Comparison of ENCODE assay signal across 20 mouse cellular contexts in genomic region chr8:24335709-24336108, GRCm38 (mm10).
DNase-seq lines count a peak whose midpoint lies in the region; ATAC-seq and TF ChIP-seq lines count a peak whose summit lies in the region.
"Had no signal": no experiment of that assay in that cellular context is flagged by ENCODE, and none has a peak within 500 bp of the region (broad histone marks: within the 10 kb centered on the region; RNA-seq: fewer than 3 reads in every experiment).

No protein-coding gene starts in this region.

- no peaks in the 10 kb centered on the region for H3K9me3 ChIP-seq in hindbrain, embryonic 16.5 days (ENCODE audit: control insufficient read depth, low read length)
- no peaks in the 10 kb centered on the region for H3K9me3 ChIP-seq in hindbrain, embryonic 12.5 days (replicated peaks)
- no peaks in the 10 kb centered on the region for H3K9me3 ChIP-seq in midbrain, postnatal 0 days (ENCODE audit: low read length)
- H3K9me3 ChIP-seq in midbrain, embryonic 15.5 days: no peaks in the 10 kb centered on the region
- H3K9me3 ChIP-seq: embryonic facial prominence, embryonic 13.5 days; forebrain, embryonic 12.5 days; heart, embryonic 15.5 days had no signal

- peak; percentile 72 for ATAC-seq in hindbrain, embryonic 16.5 days
- no peak for ATAC-seq in hindbrain, embryonic 12.5 days (ENCODE audit: low FRiP score)
- no peak for ATAC-seq in midbrain, postnatal 0 days (ENCODE audit: low FRiP score)
- no peak for ATAC-seq in midbrain, embryonic 15.5 days (replicated peaks)
- ATAC-seq: intestine, embryonic 16.5 days had no signal

- WGBS in hindbrain, embryonic 16.5 days: 31% methylated on average over 5 of the region's 5 CpGs
- WGBS in hindbrain, embryonic 12.5 days: 46% methylated on average over 5 of the region's 5 CpGs
- 50% methylated on average over 5 of the region's 5 CpGs for WGBS in midbrain, postnatal 0 days
- 36% methylated on average over 5 of the region's 5 CpGs for WGBS in midbrain, embryonic 15.5 days

- H3K27me3 ChIP-seq in hindbrain, embryonic 16.5 days (replicated peaks; ENCODE audit: control insufficient read depth, insufficient read depth, low read length): no peaks in the 10 kb centered on the region
- no peaks in the 10 kb centered on the region for H3K27me3 ChIP-seq in hindbrain, embryonic 12.5 days
- H3K27me3 ChIP-seq in midbrain, postnatal 0 days (ENCODE audit: insufficient read depth, low read length): no peaks in the 10 kb centered on the region
- no peaks in the 10 kb centered on the region for H3K27me3 ChIP-seq in midbrain, embryonic 15.5 days (replicated peaks)
- H3K27me3 ChIP-seq: embryonic facial prominence, embryonic 13.5 days; forebrain, embryonic 12.5 days; heart, embryonic 15.5 days had no signal

- no peak overlapping the region for H3K4me3 ChIP-seq in hindbrain, embryonic 16.5 days (ENCODE audit: low read length)
- H3K4me3 ChIP-seq in hindbrain, embryonic 12.5 days: no peak overlapping the region
- no peak overlapping the region for H3K4me3 ChIP-seq in midbrain, postnatal 0 days (ENCODE audit: low read depth, low read length)
- no peak overlapping the region for H3K4me3 ChIP-seq in midbrain, embryonic 15.5 days
- H3K4me3 ChIP-seq: embryonic facial prominence, embryonic 13.5 days; forebrain, embryonic 12.5 days; heart, adult 2 months; heart, embryonic 15.5 days had no signal

- H3K27ac ChIP-seq in hindbrain, embryonic 16.5 days (ENCODE audit: low read depth, low read length): no peak overlapping the region
- H3K27ac ChIP-seq in hindbrain, embryonic 12.5 days: no peak overlapping the region
- no peak overlapping the region for H3K27ac ChIP-seq in midbrain, postnatal 0 days (ENCODE audit: low read depth, low read length)
- no peak overlapping the region for H3K27ac ChIP-seq in midbrain, embryonic 15.5 days
- H3K27ac ChIP-seq: embryonic facial prominence, embryonic 13.5 days; forebrain, embryonic 12.5 days; heart, adult 2 months; heart, embryonic 15.5 days had no signal

- no peaks in the 10 kb centered on the region for H3K36me3 ChIP-seq in hindbrain, embryonic 16.5 days (ENCODE audit: control insufficient read depth, insufficient read depth, low read length)
- H3K36me3 ChIP-seq in hindbrain, embryonic 12.5 days: no peaks in the 10 kb centered on the region
- H3K36me3 ChIP-seq in midbrain, postnatal 0 days (ENCODE audit: insufficient read depth, low read length): no peaks in the 10 kb centered on the region
- H3K36me3 ChIP-seq in midbrain, embryonic 15.5 days (replicated peaks): no peaks in the 10 kb centered on the region
- H3K36me3 ChIP-seq: embryonic facial prominence, embryonic 13.5 days; forebrain, embryonic 12.5 days; heart, embryonic 15.5 days had no signal

- H3K4me2 ChIP-seq in hindbrain, embryonic 16.5 days (ENCODE audit: low read length): no peak overlapping the region
- no peak overlapping the region for H3K4me2 ChIP-seq in hindbrain, embryonic 12.5 days (replicated peaks)
- H3K4me2 ChIP-seq in midbrain, postnatal 0 days (ENCODE audit: low read depth, low read length, poor library complexity, severe bottlenecking): no peak overlapping the region
- H3K4me2 ChIP-seq in midbrain, embryonic 15.5 days: no peak overlapping the region
- H3K4me2 ChIP-seq: embryonic facial prominence, embryonic 13.5 days; forebrain, embryonic 12.5 days; heart, embryonic 11.5 days; heart, embryonic 15.5 days had no signal

- no peak overlapping the region for H3K9ac ChIP-seq in hindbrain, embryonic 16.5 days (ENCODE audit: low read depth, low read length)
- H3K9ac ChIP-seq in hindbrain, embryonic 12.5 days: no peak overlapping the region
- H3K9ac ChIP-seq in midbrain, postnatal 0 days (replicated peaks; ENCODE audit: low read length, poor library complexity, severe bottlenecking): no peak overlapping the region
- H3K9ac ChIP-seq in midbrain, embryonic 15.5 days: no peak overlapping the region
- H3K9ac ChIP-seq: embryonic facial prominence, embryonic 13.5 days; forebrain, embryonic 12.5 days; heart, embryonic 15.5 days had no signal

- TF ChIP-seq CTCF in midbrain, postnatal 0 days (IDR thresholded peaks at IDR 0.05): no peak

- peak; percentile 15 for DNase-seq in embryo, embryonic 11 days
- DNase-seq in embryo, embryonic 9.5 days (ENCODE audit: extremely low spot score): no peak
- peak; percentile 22 for DNase-seq in midbrain, postnatal 0 days (ENCODE audit: low spot score)
- DNase-seq in forelimb bud, embryonic 11.5 days (ENCODE audit: low read depth, low spot score): peak; percentile 30
- no peak for DNase-seq in right cerebral cortex, postnatal 14 days
- DNase-seq: adrenal gland, postnatal 10 days; cerebellum, adult 11-12 months; cerebellum, adult 9-10 months; cerebellum, postnatal 36 days; gastrocnemius, postnatal 14 days; heart, adult 2 months; heart, postnatal 14 days had no signal

- 0 out of 2 replicates have a peak, but pooled peaks cover 2% of the 10 kb centered on the region for H3K4me1 ChIP-seq in hindbrain, embryonic 16.5 days (ENCODE audit: control insufficient read depth, insufficient read depth, low read depth, low read length)
- peaks cover 4% of the 10 kb centered on the region; the same call in 1 of the 2 replicates for H3K4me1 ChIP-seq in hindbrain, embryonic 12.5 days
- no peaks in the 10 kb centered on the region for H3K4me1 ChIP-seq in midbrain, postnatal 0 days (ENCODE audit: insufficient read depth, low read length)
- H3K4me1 ChIP-seq in midbrain, embryonic 15.5 days: peaks cover 3% of the 10 kb centered on the region; the same call in 1 of the 2 replicates
- H3K4me1 ChIP-seq: forebrain, embryonic 12.5 days; heart, embryonic 15.5 days had no signal

Comparison
In these comparisons a context has a peak if more than half of its experiments do, and no peak if none do; other contexts are left out.
1. DNase-seq: peak in embryo, embryonic 11 days (single experiment), midbrain, postnatal 0 days (single experiment) and forelimb bud, embryonic 11.5 days (single experiment); none in embryo, embryonic 9.5 days (single experiment) and right cerebral cortex, postnatal 14 days (single experiment).